In the genomic region with DNA sequence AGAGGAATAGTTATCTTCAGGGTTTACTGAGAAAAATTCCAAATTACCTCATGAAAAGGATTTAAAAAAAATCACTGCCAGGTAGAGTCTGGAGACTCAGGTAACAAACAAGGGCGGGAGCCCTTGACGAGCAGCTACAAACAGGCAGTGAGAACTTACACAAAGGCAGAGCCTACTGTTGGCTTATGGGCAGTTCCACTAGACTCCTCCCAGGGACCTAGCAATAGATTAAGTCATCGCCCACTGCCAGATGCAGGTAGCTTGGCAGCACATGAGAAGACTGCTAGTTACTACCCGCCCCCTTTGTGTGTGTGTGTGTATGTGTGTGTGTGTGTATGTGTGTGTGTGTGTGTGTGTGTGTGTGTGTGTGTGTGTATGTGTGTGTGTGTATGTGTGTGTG, we compare ENCODE assay signal across 30 mouse cellular contexts.
A peak's percentile ranks its signal among the peaks of the same experiment; 100 is the strongest.
DNase-seq lines count a peak whose midpoint lies in the region; ATAC-seq and TF ChIP-seq lines count a peak whose summit lies in the region.
"Had no signal": no experiment of that assay in that cellular context is flagged by ENCODE, and none has a peak within 500 bp of the region (broad histone marks: within the 10 kb centered on the region; RNA-seq: fewer than 3 reads in every experiment).

No protein-coding gene starts in this region.

- ATAC-seq in lung, postnatal 0 days = no peak
- ATAC-seq in stomach, postnatal 0 days (ENCODE audit: low FRiP score, low TSS enrichment) = peak; percentile 77
- ATAC-seq: forebrain, embryonic 16.5 days; intestine, postnatal 0 days; liver, embryonic 12.5 days; liver, postnatal 0 days; midbrain, embryonic 13.5 days had no signal

- WGBS in lung, postnatal 0 days = 80% methylated on average over 4 of the region's 4 CpGs
- 67% methylated on average over 4 of the region's 4 CpGs for WGBS in stomach, postnatal 0 days

- H3K79me2 ChIP-seq in CH12.LX (replicated peaks; ENCODE audit: control insufficient read depth, extremely low read depth, insufficient read depth, poor library complexity, severe bottlenecking) = no peaks in the 10 kb centered on the region

- dilution Hi-C loops in CH12.LX (cut with MboI; ENCODE audit: extremely low pct_ligation_motif_present, extremely low pct_unique_long_range_greater_than_20kb, low sequenced_read_pairs) = no loop called here

- TF ChIP-seq POLR2A in CH12.LX (IDR thresholded peaks at IDR 0.05; ENCODE audit: low read depth, low read length) = no peak

- no peak for TF ChIP-seq EP300 in lung, postnatal 0 days (IDR thresholded peaks at IDR 0.05)
- TF ChIP-seq EP300 in CH12.LX (IDR thresholded peaks at IDR 0.05; ENCODE audit: low read length) = no peak
- no peak for TF ChIP-seq EP300 in stomach, postnatal 0 days (optimal IDR thresholded peaks at IDR 0.05)

- H3K27ac ChIP-seq in lung, postnatal 0 days (ENCODE audit: low read length) = no peak overlapping the region
- H3K27ac ChIP-seq in CH12.LX (ENCODE audit: insufficient read depth, low read depth) = no peak overlapping the region
- H3K27ac ChIP-seq in stomach, postnatal 0 days (replicated peaks) = no peak overlapping the region
- H3K27ac ChIP-seq: hindbrain, embryonic 12.5 days; limb, embryonic 13.5 days; liver, embryonic 12.5 days; macrophage; midbrain, embryonic 13.5 days; neural tube, embryonic 15.5 days had no signal

- no peak overlapping the region for H3K4me3 ChIP-seq in lung, postnatal 0 days (ENCODE audit: low read depth, low read length)
- no peak overlapping the region for H3K4me3 ChIP-seq in CH12.LX (replicated peaks in 1 of 3; ENCODE audit: low read depth in 2 of 3, low read length in 2 of 3, poor library complexity in 1 of 3)
- H3K4me3 ChIP-seq in stomach, postnatal 0 days (ENCODE audit: low read depth, low read length) = no peak overlapping the region
- H3K4me3 ChIP-seq: hindbrain, embryonic 12.5 days; limb, embryonic 13.5 days; liver, embryonic 12.5 days; midbrain, embryonic 13.5 days; neural tube, embryonic 15.5 days had no signal

- no peaks in the 10 kb centered on the region for H3K9me3 ChIP-seq in lung, postnatal 0 days (ENCODE audit: low read length)
- no peaks in the 10 kb centered on the region for H3K9me3 ChIP-seq in CH12.LX (replicated peaks; ENCODE audit: low read length)
- no peaks in the 10 kb centered on the region for H3K9me3 ChIP-seq in stomach, postnatal 0 days (ENCODE audit: control insufficient read depth, low read length)
- H3K9me3 ChIP-seq: G1E; hindbrain, embryonic 12.5 days; limb, embryonic 13.5 days; liver, embryonic 12.5 days; midbrain, embryonic 13.5 days; neural tube, embryonic 15.5 days had no signal

- in situ Hi-C loops in CH12.LX (cut with MboI; ENCODE audit: low pct_ligation_motif_present, low pct_unique_long_range_greater_than_20kb, low sequenced_read_pairs) = no loop called here

- DNase-seq in lung, postnatal 0 days (ENCODE audit: low spot score) = peak; percentile 44
- DNase-seq in lung, adult 18-20 months = no peak
- DNase-seq in CH12.LX (ENCODE audit: extremely low read depth) = peak; percentile 24
- peak; percentile 26 to 65 for DNase-seq in natural killer cell, adult 2 months (ENCODE audit: low spot score in 2 of 2)
- DNase-seq in stomach, postnatal 0 days (ENCODE audit: low spot score) = peak; percentile 57
- DNase-seq in gastrocnemius, postnatal 10 days = no peak
- no peak for DNase-seq in Muller cell, postnatal 12 days (ENCODE audit: inconsistent ontology term)
- no peak for DNase-seq in cerebellum, postnatal 36 days
- DNase-seq: adrenal gland, postnatal 25 days; cerebellum, adult 11-12 months; cerebellum, postnatal 10 days; heart, postnatal 36 days; kidney, adult 9 months; kidney, postnatal 10 days; layer of hippocampus, adult 9-11 months; liver, postnatal 0 days; lung, postnatal 10 days; right cerebral cortex, adult 18-20 months; spleen, adult 18-20 months; thymus, postnatal 14 days had no signal

- no peaks in the 10 kb centered on the region for H3K36me3 ChIP-seq in lung, postnatal 0 days (ENCODE audit: insufficient read depth, low read length)
- no peaks in the 10 kb centered on the region for H3K36me3 ChIP-seq in CH12.LX (replicated peaks in 1 of 2; ENCODE audit: control insufficient read depth in 1 of 2, insufficient read depth in 1 of 2, low read length in 1 of 2)
- no peaks in the 10 kb centered on the region for H3K36me3 ChIP-seq in stomach, postnatal 0 days (ENCODE audit: control insufficient read depth, insufficient read depth, low read length)
- H3K36me3 ChIP-seq: G1E; hindbrain, embryonic 12.5 days; limb, embryonic 13.5 days; liver, embryonic 12.5 days; midbrain, embryonic 13.5 days; neural tube, embryonic 15.5 days had no signal

- H3K27me3 ChIP-seq in lung, postnatal 0 days (replicated peaks; ENCODE audit: insufficient read depth, low read length) = no peaks in the 10 kb centered on the region
- no peaks in the 10 kb centered on the region for H3K27me3 ChIP-seq in CH12.LX (replicated peaks)
- no peaks in the 10 kb centered on the region for H3K27me3 ChIP-seq in stomach, postnatal 0 days (ENCODE audit: control insufficient read depth, insufficient read depth, low read length)
- H3K27me3 ChIP-seq: hindbrain, embryonic 12.5 days; limb, embryonic 13.5 days; neural tube, embryonic 15.5 days had no signal

- no peak overlapping the region for H3K4me2 ChIP-seq in lung, postnatal 0 days (replicated peaks; ENCODE audit: low read depth, low read length)
- no peak overlapping the region for H3K4me2 ChIP-seq in CH12.LX (ENCODE audit: insufficient read depth, low read depth, poor library complexity, severe bottlenecking)
- no peak overlapping the region for H3K4me2 ChIP-seq in stomach, postnatal 0 days (replicated peaks; ENCODE audit: low read depth)
- H3K4me2 ChIP-seq: heart, embryonic 11.5 days; hindbrain, embryonic 12.5 days; limb, embryonic 13.5 days; liver, embryonic 12.5 days; midbrain, embryonic 13.5 days; neural tube, embryonic 15.5 days had no signal

- no peak for TF ChIP-seq RAD21 in CH12.LX (IDR thresholded peaks at IDR 0.05; ENCODE audit: low read depth, low read length)

- TF ChIP-seq CTCF in lung, postnatal 0 days (IDR thresholded peaks at IDR 0.05) = no peak
- TF ChIP-seq CTCF in CH12.LX (conservative IDR thresholded peaks at IDR 0.05 in 1 of 2, IDR thresholded peaks at IDR 0.05 in 1 of 2; ENCODE audit: low read depth in 2 of 2, low read length in 2 of 2) = no peak
- no peak for TF ChIP-seq CTCF in stomach, postnatal 0 days (IDR thresholded peaks at IDR 0.05; ENCODE audit: low read depth)

- H3K4me1 ChIP-seq in lung, postnatal 0 days (ENCODE audit: insufficient read depth, low read depth, low read length) = peaks cover 17% of the 10 kb centered on the region
- H3K4me1 ChIP-seq in CH12.LX (ENCODE audit: control insufficient read depth in 1 of 2, insufficient read depth in 2 of 2) = peaks cover 19 to 62% of the 10 kb centered on the region in 2 experiments
- H3K4me1 ChIP-seq in stomach, postnatal 0 days (replicated peaks; ENCODE audit: control insufficient read depth, insufficient read depth) = peaks cover 8% of the 10 kb centered on the region

- no peak overlapping the region for H3K9ac ChIP-seq in lung, postnatal 0 days (replicated peaks; ENCODE audit: low read depth)
- H3K9ac ChIP-seq in CH12.LX (ENCODE audit: insufficient read depth, low read depth) = no peak overlapping the region
- no peak overlapping the region for H3K9ac ChIP-seq in stomach, postnatal 0 days (ENCODE audit: low read length)
- H3K9ac ChIP-seq: hindbrain, embryonic 12.5 days; limb, embryonic 13.5 days; liver, embryonic 12.5 days; liver, postnatal 0 days; midbrain, embryonic 13.5 days; neural tube, embryonic 15.5 days had no signal

TF ChIP-seq in CH12.LX, 34 proteins besides CTCF, POLR2A, EP300 and RAD21:
- TF ChIP-seq CHD1 (IDR thresholded peaks at IDR 0.05; ENCODE audit: low read depth, low read length) (no peak), JUN (IDR thresholded peaks at IDR 0.05; ENCODE audit: insufficient read depth, low read depth, low read length) (no peak), USF2 (conservative IDR thresholded peaks at IDR 0.05; ENCODE audit: low read depth, low read length) (no peak)

Comparison
In these comparisons a context has a peak if more than half of its experiments do, and no peak if none do; other contexts are left out.
1. DNase-seq: peak in lung, postnatal 0 days (single experiment), CH12.LX (single experiment), natural killer cell, adult 2 months (2 of 2) and stomach, postnatal 0 days (single experiment); none in lung, adult 18-20 months (0 of 2), gastrocnemius, postnatal 10 days (single experiment), Muller cell, postnatal 12 days (single experiment) and cerebellum, postnatal 36 days (0 of 2).